Mouse (Mus musculus): ENCODE data around the gene Gpc6.

- TF ChIP-seq POLR2A (IDR thresholded peaks at IDR 0.05; ENCODE audit: extremely low read depth, insufficient read depth, low read length) (no peak), CTCF (IDR thresholded peaks at IDR 0.05; ENCODE audit: extremely low read depth, insufficient read depth, low read length) (no peak)
Measured at GRCm38 (mm10) chr14:117131324-117131723, 206.2 kb downstream of the Gpc6 start.

Measured in cortical plate, adult 2 months (tissue).